Mouse (Mus musculus) intestine, embryonic 14.5 days (tissue): ENCODE results near the gene Olfr263. TPM values are rescaled to one million over a fixed set of nuclear protein-coding genes. Genes with fewer than 3 reads are reported as not detected.
A peak's percentile ranks its signal among the peaks of the same experiment; 100 is the strongest.

ENCODE experiments used
- ATAC-seq: fragments of 200-750 bp; cut with Nextera tagmentation; replicated peaks from 2 replicates; pipeline ENCODE4 v1.8.0; 2017; ENCODE audit warnings: low read depth, moderate number of reproducible peaks, moderate TSS enrichment, moderate library complexity; ENCODE audit not compliant: low FRiP score, low TSS enrichment
- DNase-seq: peaks from one replicate; pipeline ENCODE4 v3.0.0-alpha.2; 2018; ENCODE audit warnings: low spot score
- H3K27ac ChIP-seq: fragments of 300-500 bp; sonication (generic); 2 replicates; pipeline ENCODE4 v1.5.1; 2014; ENCODE audit warnings: low read depth, mild to moderate bottlenecking, control low read depth
- H3K27me3 ChIP-seq: fragments of 300-500 bp; sonication (generic); replicated peaks from 2 replicates; pipeline ENCODE4 v1.6.1; 2014; ENCODE audit warnings: low read length, control low read depth; ENCODE audit not compliant: control insufficient read depth, insufficient read depth
- H3K36me3 ChIP-seq: fragments of 300-500 bp; sonication (generic); 2 replicates; pipeline ENCODE4 v1.6.1; 2014; ENCODE audit warnings: low read length, control low read depth; ENCODE audit not compliant: control insufficient read depth, insufficient read depth
- H3K4me1 ChIP-seq: fragments of 300-500 bp; sonication (generic); replicated peaks from 2 replicates; pipeline ENCODE4 v1.6.1; 2014; ENCODE audit warnings: low read length, control low read depth, mixed read lengths; ENCODE audit not compliant: control insufficient read depth, insufficient read depth
- H3K4me2 ChIP-seq: fragments of 300-500 bp; sonication (generic); 2 replicates; pipeline ENCODE4 v1.6.1; 2014; ENCODE audit warnings: low read length
- H3K4me3 ChIP-seq: fragments of 300-500 bp; sonication (generic); 2 replicates; pipeline ENCODE4 v1.5.1; 2014; ENCODE audit warnings: low read depth, low read length, control low read depth, mixed read lengths
- H3K9ac ChIP-seq: fragments of 300-500 bp; sonication (generic); 2 replicates; pipeline ENCODE4 v1.6.1; 2014; ENCODE audit warnings: mild to moderate bottlenecking, low read length
- H3K9me3 ChIP-seq: fragments of 300-500 bp; sonication (generic); 2 replicates; pipeline ENCODE4 v1.6.1; 2016; ENCODE audit warnings: low read length, control low read depth; ENCODE audit not compliant: control insufficient read depth
- WGBS: fragments of 180-500 bp; shearing (Covaris S2); extraction: QIAGEN DNeasy Blood & Tissue Kit; methylation state at CpG from one replicate; pipeline ENCODE4 v1.1.7; 2014; 5-methylcytosine and 5-hydroxymethylcytosine counted together
- polyA plus RNA-seq: library from polyadenylated mRNA; unstranded; fragments of >200 nt; fragmentation: Nextera tagmentation; extraction: Ambion mirVana; gene quantifications from 2 replicates; pipeline ENCODE4 v1.2.1, GENCODE M21; 2014

Olfr263 gene
- polyA plus RNA-seq, 1 experiment from 2014 or later, result not detected

GRCm38 (mm10) chr13:21171600-21172150 is 42.2 kb downstream of the Olfr263 start:
- H3K9me3 ChIP-seq, result no peaks in the 10 kb centered on the region
- peak overlapping the region; percentile 62 for H3K4me3 ChIP-seq
- H3K4me1 ChIP-seq, result no peaks in the 10 kb centered on the region
- H3K4me2 ChIP-seq, result peak overlapping the region; percentile 66
- ATAC-seq (no peak), DNase-seq (peak; percentile 61)
- H3K27ac ChIP-seq, result no peak overlapping the region; the same call in 1 of the 2 replicates
- peak overlapping the region; percentile 42 for H3K9ac ChIP-seq
- H3K36me3 ChIP-seq, result no peaks in the 10 kb centered on the region
- 0% methylated on average over 12 of the region's 12 CpGs for WGBS
- no peaks in the 10 kb centered on the region for H3K27me3 ChIP-seq

GRCm38 (mm10) chr13:21172241-21173027 is 43.0 kb downstream of the Olfr263 start:
- WGBS, result 1% methylated on average over 16 of the region's 16 CpGs
- no peaks in the 10 kb centered on the region for H3K36me3 ChIP-seq
- H3K4me2 ChIP-seq, result peak overlapping the region; percentile 66
- H3K27me3 ChIP-seq, result no peaks in the 10 kb centered on the region
- H3K9ac ChIP-seq, result peak overlapping the region; percentile 42
- no peaks in the 10 kb centered on the region for H3K4me1 ChIP-seq
- ATAC-seq (peak; percentile 55), DNase-seq (peak; percentile 89)
- H3K9me3 ChIP-seq, result no peaks in the 10 kb centered on the region
- peak overlapping the region; percentile 70 for H3K27ac ChIP-seq
- H3K4me3 ChIP-seq, result peak overlapping the region; percentile 62

- Histone ChIP-seq H3K4me3 (peak overlapping the region; percentile 62), H3K4me1 (no peaks in the 10 kb centered on the region), H3K27me3 (no peaks in the 10 kb centered on the region), H3K27ac (peak overlapping the region; percentile 70), H3K36me3 (no peaks in the 10 kb centered on the region), H3K9me3 (no peaks in the 10 kb centered on the region), H3K4me2 (peak overlapping the region; percentile 66), H3K9ac (peak overlapping the region; percentile 14; the same call in 1 of the 2 replicates)
- ATAC-seq (peak; percentile 30; the same call in 1 of the 2 replicates), DNase-seq (peak; percentile 93)
- WGBS, result under 1% methylated on average over 11 of the region's 11 CpGs
These were observed 43.6 kb downstream of the Olfr263 start for GRCm38 (mm10) chr13:21173072-21173471.

- Histone ChIP-seq H3K9me3 (no peaks in the 10 kb centered on the region), H3K36me3 (peaks cover 2% of the 10 kb centered on the region; the same call in 1 of the 2 replicates), H3K27ac (no peak overlapping the region), H3K4me2 (no peak overlapping the region), H3K4me1 (peaks cover 4% of the 10 kb centered on the region), H3K4me3 (no peak overlapping the region), H3K9ac (no peak overlapping the region), H3K27me3 (no peaks in the 10 kb centered on the region)
- peak; percentile 23 for DNase-seq
- ATAC-seq, result no peak
- 78% methylated on average over 11 of the region's 11 CpGs for WGBS
These were observed 47.3 kb downstream of the Olfr263 start for GRCm38 (mm10) chr13:21176733-21177132.

- Histone ChIP-seq H3K27me3 (no peaks in the 10 kb centered on the region), H3K9me3 (no peaks in the 10 kb centered on the region), H3K9ac (0 out of 2 replicates have a peak overlapping the region, but pooled peaks have one; percentile 5), H3K27ac (peak overlapping the region; percentile 77), H3K4me2 (no peak overlapping the region), H3K4me1 (peaks cover 14% of the 10 kb centered on the region), H3K36me3 (peaks cover 12% of the 10 kb centered on the region), H3K4me3 (no peak overlapping the region)
- ATAC-seq (peak; percentile 26), DNase-seq (peak; percentile 64)
- WGBS, result 53% methylated on average over 5 of the region's 5 CpGs
These were observed 48.2 kb downstream of the Olfr263 start for GRCm38 (mm10) chr13:21177657-21178056.

GRCm38 (mm10) chr13:21178364-21178763 is 48.9 kb downstream of the Olfr263 start:
- peaks cover 14% of the 10 kb centered on the region for H3K4me1 ChIP-seq
- ATAC-seq (no peak), DNase-seq (peak; percentile 45)
- H3K4me3 ChIP-seq, result no peak overlapping the region
- 75% methylated on average over 5 of the region's 5 CpGs for WGBS
- no peak overlapping the region for H3K4me2 ChIP-seq
- H3K9me3 ChIP-seq, result no peaks in the 10 kb centered on the region
- H3K9ac ChIP-seq, result no peak overlapping the region
- H3K27ac ChIP-seq, result peak overlapping the region; percentile 77
- peaks cover 19% of the 10 kb centered on the region for H3K36me3 ChIP-seq
- no peaks in the 10 kb centered on the region for H3K27me3 ChIP-seq

- no peak for DNase-seq
- peaks cover 29% of the 10 kb centered on the region for H3K36me3 ChIP-seq
- no peaks in the 10 kb centered on the region for H3K27me3 ChIP-seq
- H3K4me1 ChIP-seq, result peaks cover 14% of the 10 kb centered on the region
- H3K4me2 ChIP-seq, result peak within 1 kb of the TSS; percentile 86
- H3K4me3 ChIP-seq, result peak within 1 kb of the TSS; percentile 100
- H3K27ac ChIP-seq, result peak within 1 kb of the TSS; percentile 96
- H3K9me3 ChIP-seq, result no peaks in the 10 kb centered on the region
- peak; percentile 50 for ATAC-seq
- under 1% methylated on average over 15 of the region's 15 CpGs for WGBS
- H3K9ac ChIP-seq, result peak within 1 kb of the TSS; percentile 95
These were observed 49.9 kb downstream of the Olfr263 start, which contains the start of gene Trim27 for GRCm38 (mm10) chr13:21179367-21179723. TSS of gene Trim27 (plus strand) at chr13:21179445.

GRCm38 (mm10) chr13:21179724-21180550 is 50.5 kb downstream of the Olfr263 start:
- DNase-seq, result peak; percentile 97
- Histone ChIP-seq H3K27ac (peak overlapping the region; percentile 96), H3K27me3 (no peaks in the 10 kb centered on the region), H3K9me3 (no peaks in the 10 kb centered on the region), H3K36me3 (peaks cover 34% of the 10 kb centered on the region), H3K4me3 (peak overlapping the region; percentile 100), H3K4me1 (peaks cover 14% of the 10 kb centered on the region), H3K4me2 (peak overlapping the region; percentile 86), H3K9ac (peak overlapping the region; percentile 95)
- WGBS, result under 1% methylated on average over 79 of the region's 80 CpGs
- peak; percentile 93 for ATAC-seq
